Mouse (Mus musculus) liver, adult 2 months (tissue): ENCODE measurements around the gene Twist2.

Experiments
- CTCF ChIP-seq: fragments of 200-500 bp; IDR thresholded peaks from 2 replicates; pipeline ENCODE4 v1.5.1; 2011; ENCODE audit warnings: low read depth, low read length, control low read depth
- POLR2A ChIP-seq: fragments of 200-500 bp; IDR thresholded peaks from 2 replicates; pipeline ENCODE4 v1.6.1; 2011; ENCODE audit warnings: low read length, control low read depth; ENCODE audit not compliant: insufficient read depth; ENCODE audit errors: extremely low read depth

- TF ChIP-seq POLR2A (no peak), CTCF (no peak)
Measured at GRCm38 (mm10) chr1:91856771-91857664, 55.8 kb downstream of the Twist2 start.
